Mouse (Mus musculus): ENCODE measurements at regions not wholly inside any gene's neighbourhood (a gene's known extent, or its start where the extent isn't known, plus 50 kb on each side); places are given as distances from the start of the nearest gene placed in this dataset.
A peak's percentile ranks its signal among the peaks of the same experiment; 100 is the strongest.

GRCm38 (mm10) chr8:126767341-126767740 lies 173.6 kb upstream of the Irf2bp2 start:
- no peak overlapping the region for H3K27ac ChIP-seq (ENCODE audit: control insufficient read depth, insufficient read depth, low read depth, low read length, poor library complexity)
- 85% methylated on average over 3 of the region's 3 CpGs for WGBS
- H3K4me1 ChIP-seq (ENCODE audit: control insufficient read depth, insufficient read depth, low read length), result peaks cover 14% of the 10 kb centered on the region
- no peak overlapping the region for H3K4me3 ChIP-seq (replicated peaks; ENCODE audit: control insufficient read depth, low read depth, low read length)
- no peak for TF ChIP-seq POLR2A (IDR thresholded peaks at IDR 0.05; ENCODE audit: borderline replicate concordance, control insufficient read depth, low read depth, low read length)
- no peak for TF ChIP-seq CTCF (IDR thresholded peaks at IDR 0.05; ENCODE audit: control insufficient read depth, insufficient read depth, low read length)

DNA sequence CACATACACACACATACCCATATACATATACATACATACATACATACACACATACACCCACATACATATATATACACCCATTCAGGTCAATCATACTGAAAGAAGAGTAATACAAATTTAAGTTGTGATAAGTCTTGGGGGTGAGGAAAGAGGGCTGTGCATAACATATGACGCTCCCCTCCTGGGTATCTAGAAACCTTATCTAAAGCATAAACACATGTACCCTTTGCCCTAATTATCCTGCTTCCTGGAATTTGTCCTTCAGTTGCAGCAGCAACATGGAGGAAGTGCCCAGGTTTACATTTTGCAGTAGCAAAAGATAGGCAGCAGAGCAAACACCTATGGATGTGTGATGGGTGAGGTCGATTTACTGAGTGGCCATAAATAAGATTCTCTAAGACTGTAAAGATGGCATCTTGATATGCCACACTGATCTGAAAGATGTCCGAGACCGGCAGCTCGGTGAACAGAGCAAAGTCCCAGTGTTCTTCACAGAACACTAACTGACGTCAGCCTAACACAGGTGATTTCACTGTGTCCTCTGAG lies 172.0 kb upstream of the Irf2bp2 start:
- TF ChIP-seq POLR2A (IDR thresholded peaks at IDR 0.05; ENCODE audit: borderline replicate concordance, control insufficient read depth, low read depth, low read length), result no peak
- no peak for TF ChIP-seq CTCF (IDR thresholded peaks at IDR 0.05; ENCODE audit: control insufficient read depth, insufficient read depth, low read length)
- Histone ChIP-seq H3K4me3 (replicated peaks; ENCODE audit: control insufficient read depth, low read depth, low read length) (no peak overlapping the region), H3K27ac (ENCODE audit: control insufficient read depth, insufficient read depth, low read depth, low read length, poor library complexity) (no peak overlapping the region), H3K4me1 (ENCODE audit: control insufficient read depth, insufficient read depth, low read length) (peaks cover 8% of the 10 kb centered on the region)
- WGBS, result 84% methylated on average over 6 of the region's 6 CpGs

DNA sequence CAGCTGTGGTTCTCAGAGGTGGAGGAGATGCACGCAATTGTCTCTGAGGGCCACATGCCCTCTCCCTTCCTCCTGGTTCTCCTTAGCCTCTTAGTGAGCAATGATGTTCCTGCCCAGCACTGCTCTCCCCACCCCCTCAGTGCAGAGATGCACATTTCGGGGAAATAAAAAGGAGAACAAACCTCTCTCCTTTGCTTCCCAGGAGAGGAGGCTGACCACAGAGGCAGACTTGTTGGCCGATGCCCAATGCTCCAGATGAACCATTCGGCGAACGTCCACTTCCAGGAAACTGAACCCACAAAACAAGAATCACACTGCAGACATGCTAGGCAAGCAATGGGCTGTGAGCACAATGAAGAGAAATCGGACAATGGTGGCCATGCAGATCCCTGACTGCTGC lies 169.8 kb upstream of the Irf2bp2 start:
- Histone ChIP-seq H3K27ac (ENCODE audit: control insufficient read depth, insufficient read depth, low read depth, low read length, poor library complexity) (0 out of 2 replicates have a peak overlapping the region, but pooled peaks have one; percentile 4), H3K4me1 (ENCODE audit: control insufficient read depth, insufficient read depth, low read length) (peaks cover 8% of the 10 kb centered on the region), H3K4me3 (replicated peaks; ENCODE audit: control insufficient read depth, low read depth, low read length) (no peak overlapping the region)
- no peak for TF ChIP-seq CTCF (IDR thresholded peaks at IDR 0.05; ENCODE audit: control insufficient read depth, insufficient read depth, low read length)
- no peak for TF ChIP-seq POLR2A (IDR thresholded peaks at IDR 0.05; ENCODE audit: borderline replicate concordance, control insufficient read depth, low read depth, low read length)
- 8% methylated on average over 7 of the region's 7 CpGs for WGBS

DNA sequence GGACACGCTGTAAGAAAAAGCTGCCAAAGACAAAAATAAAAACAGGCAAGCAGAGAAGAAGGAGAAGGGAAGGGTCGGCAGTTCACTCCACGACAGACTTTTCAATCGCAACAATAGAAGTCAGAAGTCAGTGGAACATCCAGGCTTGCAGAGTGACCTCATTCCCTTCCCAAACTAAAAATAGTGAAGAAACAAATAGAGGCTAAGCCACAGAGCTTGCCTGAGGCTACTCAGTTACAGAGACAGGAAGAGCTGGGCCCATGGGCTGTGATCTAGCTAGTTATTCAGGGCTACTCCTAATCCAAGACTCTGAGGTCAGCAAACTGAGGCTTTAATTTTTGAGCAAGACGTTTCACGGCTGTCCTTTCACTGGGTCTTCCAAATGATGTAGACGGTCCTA lies 165.9 kb upstream of the Irf2bp2 start:
- Histone ChIP-seq H3K4me1 (ENCODE audit: control insufficient read depth, insufficient read depth, low read length) (peaks cover 14% of the 10 kb centered on the region), H3K4me3 (replicated peaks; ENCODE audit: control insufficient read depth, low read depth, low read length) (no peak overlapping the region), H3K27ac (ENCODE audit: control insufficient read depth, insufficient read depth, low read depth, low read length, poor library complexity) (no peak overlapping the region)
- TF ChIP-seq POLR2A (IDR thresholded peaks at IDR 0.05; ENCODE audit: borderline replicate concordance, control insufficient read depth, low read depth, low read length) (no peak), CTCF (IDR thresholded peaks at IDR 0.05; ENCODE audit: control insufficient read depth, insufficient read depth, low read length) (no peak)
- WGBS, result 66% methylated on average over 7 of the region's 7 CpGs

DNA sequence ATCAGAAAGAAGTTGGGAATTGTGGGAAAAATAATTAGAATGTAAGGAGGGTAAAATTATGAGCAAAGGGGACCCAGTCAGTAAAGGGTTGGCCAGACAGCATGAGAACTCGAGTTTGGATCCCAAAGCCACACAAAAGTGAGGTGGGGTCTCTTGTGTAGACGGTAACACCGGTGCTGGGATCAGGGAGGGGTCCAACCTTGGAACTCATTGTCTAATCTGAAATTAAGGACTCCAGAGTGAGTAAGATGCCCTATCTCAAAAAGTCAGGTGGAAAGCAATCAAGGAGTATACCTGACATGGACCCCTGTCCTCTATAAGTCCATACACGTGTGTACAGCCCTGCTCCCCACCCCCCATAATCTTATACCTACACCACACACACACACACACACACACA lies 165.2 kb upstream of the Irf2bp2 start:
- Histone ChIP-seq H3K27ac (ENCODE audit: control insufficient read depth, insufficient read depth, low read depth, low read length, poor library complexity) (peak overlapping the region; percentile 81; the same call in 1 of the 2 replicates), H3K4me1 (ENCODE audit: control insufficient read depth, insufficient read depth, low read length) (peaks cover 14% of the 10 kb centered on the region), H3K4me3 (replicated peaks; ENCODE audit: control insufficient read depth, low read depth, low read length) (no peak overlapping the region)
- TF ChIP-seq CTCF (IDR thresholded peaks at IDR 0.05; ENCODE audit: control insufficient read depth, insufficient read depth, low read length), result no peak
- TF ChIP-seq POLR2A (IDR thresholded peaks at IDR 0.05; ENCODE audit: borderline replicate concordance, control insufficient read depth, low read depth, low read length), result no peak
- WGBS, result 80% methylated on average over 4 of the region's 4 CpGs

DNA sequence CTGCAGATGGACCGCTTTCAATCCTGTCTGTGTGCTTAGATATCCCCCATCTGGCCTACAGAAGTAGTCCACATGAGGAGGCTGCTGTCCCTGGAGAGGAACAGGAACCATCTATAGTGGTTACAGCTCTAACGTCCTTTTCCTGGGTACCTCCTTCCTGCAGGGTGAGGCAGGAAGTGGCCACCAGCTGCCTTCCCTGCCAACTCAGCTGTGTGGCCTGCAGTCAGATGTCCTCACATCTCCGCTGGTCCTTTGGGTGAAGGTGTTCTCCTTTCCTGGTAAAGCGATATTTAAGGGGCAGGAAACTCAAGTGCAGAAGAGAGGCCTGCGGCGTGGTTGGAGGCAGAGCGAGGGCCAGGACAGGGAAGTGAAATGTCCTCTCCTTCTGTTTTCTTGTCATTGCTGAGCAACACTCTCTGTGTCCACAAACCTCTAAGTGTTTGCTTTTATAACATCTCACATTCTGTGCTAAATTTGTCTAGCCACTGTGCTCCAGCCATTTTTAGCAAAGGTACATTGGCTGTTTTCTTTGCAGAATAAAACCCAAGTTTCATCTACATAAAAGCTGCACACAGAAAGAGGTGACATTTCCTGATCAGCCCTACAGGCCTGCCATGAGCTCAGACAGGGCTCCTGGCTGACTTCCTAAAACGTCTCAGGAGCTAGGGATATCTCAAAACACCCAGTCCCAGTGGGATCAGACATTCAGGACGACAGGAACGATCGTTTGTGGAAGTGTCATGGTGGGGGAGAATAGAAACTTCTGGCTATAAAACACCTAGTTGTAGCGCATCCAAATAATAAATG lies 164.4 kb upstream of the Irf2bp2 start:
- Histone ChIP-seq H3K4me1 (ENCODE audit: control insufficient read depth, insufficient read depth, low read length) (peaks cover 7% of the 10 kb centered on the region), H3K4me3 (replicated peaks; ENCODE audit: control insufficient read depth, low read depth, low read length) (no peak overlapping the region), H3K27ac (ENCODE audit: control insufficient read depth, insufficient read depth, low read depth, low read length, poor library complexity) (peak overlapping the region; percentile 81)
- TF ChIP-seq POLR2A (IDR thresholded peaks at IDR 0.05; ENCODE audit: borderline replicate concordance, control insufficient read depth, low read depth, low read length) (0 out of 2 replicates have a peak, but pooled peaks have one; percentile 23), CTCF (IDR thresholded peaks at IDR 0.05; ENCODE audit: control insufficient read depth, insufficient read depth, low read length) (peak; percentile 45)
- WGBS, result 14% methylated on average over 12 of the region's 12 CpGs

GRCm38 (mm10) chr8:126756300-126757097 lies 162.7 kb upstream of the Irf2bp2 start:
- TF ChIP-seq CTCF (IDR thresholded peaks at IDR 0.05; ENCODE audit: control insufficient read depth, insufficient read depth, low read length) (no peak), POLR2A (IDR thresholded peaks at IDR 0.05; ENCODE audit: borderline replicate concordance, control insufficient read depth, low read depth, low read length) (no peak)
- H3K4me1 ChIP-seq (ENCODE audit: control insufficient read depth, insufficient read depth, low read length), result peaks cover 6% of the 10 kb centered on the region
- H3K4me3 ChIP-seq (replicated peaks; ENCODE audit: control insufficient read depth, low read depth, low read length), result no peak overlapping the region
- peak overlapping the region; percentile 73 for H3K27ac ChIP-seq (ENCODE audit: control insufficient read depth, insufficient read depth, low read depth, low read length, poor library complexity)
- WGBS, result 74% methylated on average over 8 of the region's 8 CpGs

DNA sequence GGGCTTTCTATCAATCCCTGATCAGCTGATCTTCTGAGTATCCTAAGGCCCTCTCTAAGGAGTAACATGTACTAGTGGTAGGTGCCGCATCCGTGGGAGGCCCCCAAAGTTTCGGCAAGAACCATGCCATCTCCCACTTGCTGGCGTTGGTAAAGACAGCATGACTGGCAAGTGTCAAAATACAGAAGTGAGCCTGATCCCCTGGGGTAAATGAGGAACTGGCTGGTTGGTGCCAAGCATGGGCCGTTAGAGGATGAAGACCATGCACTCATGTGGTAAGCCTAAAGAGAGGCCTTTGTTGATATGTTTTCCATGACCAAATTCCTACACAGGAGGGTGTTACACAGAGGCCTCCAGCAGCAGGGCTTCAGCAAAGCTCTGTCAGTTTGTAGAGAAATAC lies 161.9 kb upstream of the Irf2bp2 start:
- TF ChIP-seq POLR2A (IDR thresholded peaks at IDR 0.05; ENCODE audit: borderline replicate concordance, control insufficient read depth, low read depth, low read length), result no peak
- H3K27ac ChIP-seq (ENCODE audit: control insufficient read depth, insufficient read depth, low read depth, low read length, poor library complexity), result peak overlapping the region; percentile 62
- peaks cover 6% of the 10 kb centered on the region for H3K4me1 ChIP-seq (ENCODE audit: control insufficient read depth, insufficient read depth, low read length)
- 7% methylated on average over 5 of the region's 5 CpGs for WGBS
- no peak overlapping the region for H3K4me3 ChIP-seq (replicated peaks; ENCODE audit: control insufficient read depth, low read depth, low read length)

All from bone marrow, adult 2 months (tissue).